Mouse (Mus musculus) neutrophil, adult 5-6 weeks (primary cell): ENCODE data around the gene Rnf157. TPM values are rescaled to one million over a fixed set of nuclear protein-coding genes. Genes with fewer than 3 reads are reported as not detected.

ENCODE experiments used
- ATAC-seq: fragments of 151-379, 151-347 bp; 2 replicates; pipeline ENCODE4 v1.8.0; 2017; ENCODE audit warnings: mild to moderate bottlenecking, moderate TSS enrichment; ENCODE audit not compliant: insufficient number of reproducible peaks, poor library complexity, low FRiP score, severe bottlenecking; ENCODE audit errors: extremely low read depth
- total RNA-seq: library from RNA; stranded (forward); fragments of 200-1000 nt; gene quantifications from 2 replicates; pipeline ENCODE4 v1.2.3, GENCODE M21; 2017

Gene Rnf157
- total RNA-seq, 1 experiment from 2014 or later, result 17.0 TPM

DNA sequence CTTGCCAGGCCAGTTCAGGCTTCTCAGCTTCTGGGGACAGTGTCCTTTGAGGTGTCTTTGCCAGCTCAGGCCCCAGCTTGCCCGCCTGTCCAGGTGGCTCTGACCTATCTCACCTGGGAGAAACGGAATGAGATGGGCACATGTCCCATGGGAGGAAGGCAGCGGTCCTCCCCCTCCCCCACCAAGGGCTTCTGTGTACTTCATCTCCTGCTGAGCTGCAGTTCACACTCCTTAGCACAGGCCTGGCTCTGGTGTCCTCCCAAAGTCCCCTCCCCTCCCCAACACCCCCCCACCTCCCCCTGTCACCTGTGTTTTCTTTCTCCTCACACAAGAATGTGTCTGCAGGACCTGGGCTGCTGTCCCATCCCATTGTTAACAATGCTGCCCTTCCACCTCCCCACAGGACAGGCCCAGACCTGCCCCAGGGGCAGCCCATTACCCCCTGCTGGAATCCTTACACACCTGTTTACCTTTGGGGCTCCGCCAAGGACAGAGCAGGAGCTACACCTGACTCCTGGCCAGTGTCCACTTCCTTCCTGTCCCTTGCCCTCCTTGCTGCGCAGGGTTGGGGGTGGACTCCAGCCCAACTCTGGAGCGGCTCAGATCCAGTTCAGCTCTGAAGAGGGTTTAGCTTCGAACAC lies 85.7 kb downstream of the Rnf157 start:
- ATAC-seq, result no peak

- ATAC-seq, result peak; percentile 79
These were observed 93.8 kb downstream of the Rnf157 start for GRCm38 (mm10) chr11:116318719-116319659.

GRCm38 (mm10) chr11:116312359-116312758 lies 100.5 kb downstream of the Rnf157 start:
- ATAC-seq, result no peak

DNA sequence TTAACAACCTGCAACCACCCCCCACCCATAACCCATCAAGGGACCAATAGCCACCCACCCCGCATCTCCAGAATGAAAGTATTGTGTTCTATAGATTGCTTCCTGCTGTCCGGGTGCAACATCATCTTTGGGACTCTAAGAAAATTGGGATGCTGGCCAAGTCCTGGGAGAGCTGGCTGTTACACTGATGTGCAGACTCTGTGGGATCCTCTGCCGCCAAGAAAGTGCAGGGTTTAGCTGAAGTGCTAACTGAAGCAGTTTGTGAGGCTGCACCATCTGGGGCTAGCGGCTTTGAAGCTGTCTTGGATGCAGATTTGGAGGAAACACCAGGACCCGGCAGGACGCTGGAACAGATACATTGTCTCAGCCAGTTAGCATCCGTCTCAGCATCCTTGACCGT lies 101.7 kb downstream of the Rnf157 start:
- ATAC-seq, result no peak

DNA sequence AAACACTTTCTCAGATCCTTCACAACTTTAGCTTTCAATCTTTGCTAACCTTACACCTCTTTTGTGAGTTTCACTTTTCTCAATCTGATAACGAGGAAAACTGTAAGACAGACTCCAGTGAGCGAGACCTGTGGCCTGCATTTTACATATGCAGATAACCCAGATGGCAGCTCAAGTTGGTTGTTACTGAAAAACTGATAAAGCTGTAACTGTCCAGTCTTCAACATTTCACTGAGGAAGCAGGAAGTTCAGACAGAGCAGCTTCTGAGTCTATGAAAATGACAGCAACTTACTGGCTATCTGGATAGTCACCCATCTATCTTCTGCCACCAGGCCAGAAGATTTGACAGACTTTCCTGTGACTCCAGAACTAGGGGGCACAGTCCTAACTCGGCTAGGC lies 103.2 kb downstream of the Rnf157 start:
- no peak for ATAC-seq

DNA sequence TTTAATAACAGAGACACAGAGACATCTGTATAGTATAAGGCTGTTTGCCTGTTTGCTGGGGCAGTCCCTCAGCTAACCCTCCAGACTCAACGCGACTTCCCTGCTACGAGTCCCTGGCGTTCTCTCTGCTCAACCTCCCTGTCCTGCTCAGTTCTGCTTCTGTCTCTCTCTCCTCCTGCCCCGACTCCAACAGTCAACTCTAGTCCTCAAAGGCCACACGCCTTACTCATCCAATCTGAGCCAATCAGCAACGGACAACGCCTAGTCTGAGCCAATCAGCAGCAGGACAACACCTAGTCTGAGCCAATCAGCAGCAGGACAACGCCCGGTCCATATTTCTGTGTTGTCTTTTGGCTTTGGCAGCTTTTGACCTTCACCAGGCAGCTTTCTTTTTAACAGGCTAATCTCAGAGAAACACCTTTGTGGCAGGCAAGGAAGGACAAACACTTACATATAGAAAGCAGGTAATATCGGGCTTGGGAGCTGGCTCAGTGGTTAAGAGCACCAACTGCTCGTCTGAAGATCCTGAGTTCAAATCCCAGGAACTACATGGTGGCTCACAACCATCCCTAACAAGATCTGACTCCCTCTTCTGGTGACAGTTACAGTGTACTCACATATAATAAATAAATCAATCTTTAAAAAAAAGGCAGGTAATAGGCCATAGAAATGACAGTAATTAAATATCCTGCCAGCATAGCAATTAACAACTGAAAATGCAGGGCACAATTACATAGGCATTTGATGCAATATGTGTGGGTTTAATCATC lies 104.9 kb downstream of the Rnf157 start:
- ATAC-seq, result no peak

GRCm38 (mm10) chr11:116307019-116307725 lies 105.7 kb downstream of the Rnf157 start, which contains the start of gene Exoc7:
TSS of gene Exoc7 (minus strand) at chr11:116307233.
- ATAC-seq, result no peak

- peak; percentile 98 for ATAC-seq
These were observed 106.5 kb downstream of the Rnf157 start for GRCm38 (mm10) chr11:116306126-116306982.

- no peak for ATAC-seq
These were observed 107.4 kb downstream of the Rnf157 start for GRCm38 (mm10) chr11:116305423-116305822.

DNA sequence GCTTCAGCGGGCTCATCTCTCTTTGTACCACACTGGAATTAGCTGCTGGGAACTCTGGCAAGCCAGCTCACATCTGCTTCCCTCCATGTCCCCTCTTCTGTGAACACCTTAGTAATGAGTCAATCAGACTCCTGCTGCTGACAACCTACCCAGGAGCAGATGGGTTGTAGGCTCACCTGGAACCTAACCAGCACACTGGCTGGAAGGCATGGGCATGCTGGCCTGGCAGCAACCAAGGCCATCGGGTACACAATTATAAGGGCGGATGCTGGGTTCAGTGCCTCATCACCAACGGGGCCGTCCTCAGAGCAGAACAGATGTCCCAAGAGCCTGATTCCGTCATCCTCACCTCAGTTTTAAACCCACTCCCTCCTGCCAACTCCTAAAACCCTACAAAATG lies 114.2 kb downstream of the Rnf157 start:
- no peak for ATAC-seq

DNA sequence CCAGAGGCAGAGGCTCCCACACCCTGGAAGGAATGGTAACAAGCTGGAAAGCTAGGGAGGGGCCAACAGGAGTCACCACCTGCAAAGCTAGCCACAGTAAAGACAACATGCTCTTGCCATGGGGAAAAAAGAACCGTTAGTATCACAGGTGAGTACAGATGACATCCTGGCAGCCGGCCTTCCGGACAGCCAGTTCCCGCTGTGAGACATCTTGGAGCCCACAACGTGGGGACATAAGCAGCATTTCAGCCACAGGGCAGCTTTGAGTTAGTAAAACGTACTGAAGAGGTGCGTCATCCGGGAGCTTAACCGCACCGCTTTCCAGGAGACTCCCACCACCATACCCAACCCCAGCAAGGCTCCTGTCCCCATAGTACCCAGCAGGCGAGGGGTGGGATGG lies 114.6 kb downstream of the Rnf157 start:
- no peak for ATAC-seq

- no peak for ATAC-seq
These were observed 115.8 kb downstream of the Rnf157 start for GRCm38 (mm10) chr11:116297017-116297416.

DNA sequence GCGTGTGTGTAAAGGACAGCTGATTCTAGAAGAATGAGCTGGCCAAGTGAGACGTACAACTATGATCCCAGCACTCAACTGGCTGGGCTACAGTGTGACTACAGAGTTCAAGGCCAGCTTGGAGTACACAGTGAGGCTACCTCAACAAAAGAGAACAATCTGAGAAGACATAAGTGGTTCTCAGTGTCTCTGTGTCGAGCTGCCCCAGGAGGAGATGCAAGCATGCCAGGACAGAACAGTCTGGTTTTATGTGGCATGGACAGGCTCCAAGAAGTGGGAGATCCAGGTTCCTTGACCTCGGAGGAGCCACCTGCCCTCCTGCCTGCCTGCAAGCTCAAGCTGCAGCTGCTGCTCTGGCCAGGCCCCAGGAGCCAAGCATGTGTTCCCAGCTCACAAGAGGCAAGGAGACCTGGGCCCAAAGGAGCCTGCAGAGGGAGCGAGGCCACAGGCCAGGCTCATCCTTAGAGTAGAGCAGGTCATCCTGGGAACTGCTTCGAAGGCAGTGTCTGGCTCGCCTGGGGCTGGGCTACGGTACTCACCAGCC lies 116.6 kb downstream of the Rnf157 start:
- ATAC-seq, result no peak

GRCm38 (mm10) chr11:116294319-116294718 lies 118.5 kb downstream of the Rnf157 start:
- no peak for ATAC-seq

GRCm38 (mm10) chr11:116293538-116294137 lies 119.2 kb downstream of the Rnf157 start:
- no peak for ATAC-seq

DNA sequence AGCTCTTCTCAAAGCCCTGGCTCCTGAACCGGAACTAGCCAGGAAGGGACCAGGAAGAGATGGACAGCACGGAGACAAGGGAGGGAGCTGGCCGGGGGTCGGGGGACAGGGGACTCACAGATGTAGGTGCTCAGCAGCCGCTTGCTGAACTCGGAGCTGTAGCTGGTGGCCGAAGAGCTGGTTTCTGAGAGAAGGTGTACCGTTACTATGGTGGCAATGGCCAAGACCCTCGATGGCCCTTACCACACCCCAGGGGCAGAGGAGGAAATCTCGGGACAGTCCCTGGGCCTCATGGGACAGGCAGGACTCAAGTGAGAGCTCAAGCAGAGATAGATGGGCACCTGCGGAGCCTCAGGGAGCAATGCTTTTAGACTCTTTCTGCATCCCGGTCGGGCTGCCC lies 120.4 kb downstream of the Rnf157 start:
- ATAC-seq, result no peak

DNA sequence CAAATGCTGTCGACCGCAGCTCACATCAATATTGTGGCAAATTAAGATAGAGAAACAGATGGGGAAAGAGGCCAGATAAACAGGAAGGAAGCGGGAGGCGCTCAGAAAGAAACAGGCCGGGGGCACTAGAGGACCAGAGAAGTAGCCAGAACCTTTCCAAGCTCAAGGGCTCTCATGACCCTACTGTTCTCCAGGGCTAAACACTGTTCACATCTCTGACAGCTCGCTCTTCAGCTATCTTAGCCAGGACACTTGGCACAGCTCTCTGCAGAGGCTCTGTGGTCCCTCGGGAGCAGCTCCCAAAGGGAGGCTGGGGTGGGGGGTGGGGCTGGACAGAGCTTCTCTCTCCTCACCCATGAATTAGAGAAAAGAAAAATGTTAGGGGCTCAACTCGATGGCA lies 122.3 kb downstream of the Rnf157 start:
- no peak for ATAC-seq
